Mouse (Mus musculus) intestine, embryonic 14.5 days (tissue): Measurements from ENCODE around the gene Rtn3. TPM values are rescaled to one million over a fixed set of nuclear protein-coding genes. Genes with fewer than 3 reads are reported as not detected.

Experiments
- ATAC-seq: fragments of 200-750 bp; cut with Nextera tagmentation; replicated peaks from 2 replicates; pipeline ENCODE4 v1.8.0; 2017; ENCODE audit warnings: low read depth, moderate number of reproducible peaks, moderate TSS enrichment, moderate library complexity; ENCODE audit not compliant: low FRiP score, low TSS enrichment
- DNase-seq: peaks from one replicate; pipeline ENCODE4 v3.0.0-alpha.2; 2018; ENCODE audit warnings: low spot score
- H3K27ac ChIP-seq: fragments of 300-500 bp; sonication (generic); 2 replicates; pipeline ENCODE4 v1.5.1; 2014; ENCODE audit warnings: low read depth, mild to moderate bottlenecking, control low read depth
- H3K27me3 ChIP-seq: fragments of 300-500 bp; sonication (generic); replicated peaks from 2 replicates; pipeline ENCODE4 v1.6.1; 2014; ENCODE audit warnings: low read length, control low read depth; ENCODE audit not compliant: control insufficient read depth, insufficient read depth
- H3K36me3 ChIP-seq: fragments of 300-500 bp; sonication (generic); 2 replicates; pipeline ENCODE4 v1.6.1; 2014; ENCODE audit warnings: low read length, control low read depth; ENCODE audit not compliant: control insufficient read depth, insufficient read depth
- H3K4me1 ChIP-seq: fragments of 300-500 bp; sonication (generic); replicated peaks from 2 replicates; pipeline ENCODE4 v1.6.1; 2014; ENCODE audit warnings: low read length, control low read depth, mixed read lengths; ENCODE audit not compliant: control insufficient read depth, insufficient read depth
- H3K4me2 ChIP-seq: fragments of 300-500 bp; sonication (generic); 2 replicates; pipeline ENCODE4 v1.6.1; 2014; ENCODE audit warnings: low read length
- H3K4me3 ChIP-seq: fragments of 300-500 bp; sonication (generic); 2 replicates; pipeline ENCODE4 v1.5.1; 2014; ENCODE audit warnings: low read depth, low read length, control low read depth, mixed read lengths
- H3K9ac ChIP-seq: fragments of 300-500 bp; sonication (generic); 2 replicates; pipeline ENCODE4 v1.6.1; 2014; ENCODE audit warnings: mild to moderate bottlenecking, low read length
- H3K9me3 ChIP-seq: fragments of 300-500 bp; sonication (generic); 2 replicates; pipeline ENCODE4 v1.6.1; 2016; ENCODE audit warnings: low read length, control low read depth; ENCODE audit not compliant: control insufficient read depth
- WGBS: fragments of 180-500 bp; shearing (Covaris S2); extraction: QIAGEN DNeasy Blood & Tissue Kit; methylation state at CpG from one replicate; pipeline ENCODE4 v1.1.7; 2014; 5-methylcytosine and 5-hydroxymethylcytosine counted together
- polyA plus RNA-seq: library from polyadenylated mRNA; unstranded; fragments of >200 nt; fragmentation: Nextera tagmentation; extraction: Ambion mirVana; gene quantifications from 2 replicates; pipeline ENCODE4 v1.2.1, GENCODE M21; 2014

The Rtn3 gene
- polyA plus RNA-seq, 1 experiment from 2014 or later = 123 TPM

GRCm38 (mm10) chr19:7481541-7482265 lies 1.4 kb downstream of the Rtn3 start:
- peak overlapping the region; percentile 57 for H3K27ac ChIP-seq
- ATAC-seq = no peak

DNA sequence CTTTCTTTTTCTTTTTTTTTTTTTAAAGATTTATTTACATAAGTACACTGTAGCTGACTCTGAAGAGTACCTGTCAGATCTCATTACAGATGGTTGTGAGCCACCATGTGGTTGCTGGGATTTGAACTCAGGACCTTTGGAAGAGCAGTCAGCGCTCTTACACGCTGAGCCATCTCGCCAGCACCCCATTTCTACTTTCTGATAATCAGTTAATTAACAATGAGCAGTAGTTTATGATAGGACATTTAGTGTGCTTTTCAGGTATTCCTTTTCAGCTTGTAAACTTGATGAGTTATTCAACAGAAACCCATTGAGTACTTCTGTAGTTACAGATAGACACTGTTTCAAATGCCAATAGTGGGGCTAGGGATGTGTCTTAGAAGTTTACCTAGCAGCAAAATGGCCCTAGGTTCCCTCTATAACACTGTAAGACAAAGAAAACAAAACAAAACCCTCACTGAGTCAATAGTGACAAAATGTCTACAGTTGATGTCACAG lies 3.3 kb downstream of the Rtn3 start:
- H3K27me3 ChIP-seq = no peaks in the 10 kb centered on the region
- no peak overlapping the region for H3K9ac ChIP-seq
- WGBS = 96% methylated on average over 3 of the region's 3 CpGs
- H3K4me2 ChIP-seq = no peak overlapping the region
- H3K4me1 ChIP-seq = peaks cover 11% of the 10 kb centered on the region; the same call in 1 of the 2 replicates
- H3K36me3 ChIP-seq = peaks cover 3% of the 10 kb centered on the region; the same call in 1 of the 2 replicates
- no peak overlapping the region for H3K4me3 ChIP-seq
- H3K27ac ChIP-seq = no peak overlapping the region
- DNase-seq = no peak
- H3K9me3 ChIP-seq = no peaks in the 10 kb centered on the region
- ATAC-seq = no peak

More at GRCm38 (mm10) chr19:7481541-7482265, 1.4 kb downstream of the Rtn3 start:
- H3K36me3 ChIP-seq = peaks cover 3% of the 10 kb centered on the region; the same call in 1 of the 2 replicates
- DNase-seq = peak; percentile 67
- no peaks in the 10 kb centered on the region for H3K27me3 ChIP-seq
- H3K4me1 ChIP-seq = peaks cover 11% of the 10 kb centered on the region; the same call in 1 of the 2 replicates
- 6% methylated on average over 12 of the region's 12 CpGs for WGBS
- H3K4me3 ChIP-seq = peak overlapping the region; percentile 95
- no peaks in the 10 kb centered on the region for H3K9me3 ChIP-seq
- peak overlapping the region; percentile 61 for H3K4me2 ChIP-seq
- peak overlapping the region; percentile 87 for H3K9ac ChIP-seq

DNA sequence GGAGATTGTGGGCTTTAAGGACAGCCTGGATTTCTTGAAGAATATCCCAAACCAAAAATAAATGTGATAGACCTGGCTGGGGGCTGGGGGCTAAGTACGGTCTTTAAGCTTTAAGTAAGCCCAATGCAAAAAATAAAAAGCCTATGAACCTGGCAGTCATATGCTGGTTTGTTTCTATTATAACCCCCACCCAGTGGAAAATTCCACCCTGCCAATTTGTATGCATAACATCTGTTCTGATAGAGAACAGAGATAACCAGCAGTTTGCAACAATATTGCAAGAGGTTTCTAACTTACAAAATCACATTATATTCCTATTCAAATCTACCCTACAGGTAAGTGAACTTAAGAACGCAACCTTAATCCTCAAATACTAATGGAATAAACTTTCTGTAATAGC lies 12.4 kb downstream of the Rtn3 start:
- no peak overlapping the region for H3K9ac ChIP-seq
- H3K4me3 ChIP-seq = no peak overlapping the region
- H3K27ac ChIP-seq = no peak overlapping the region
- ATAC-seq (no peak), DNase-seq (no peak)
- 81% methylated on average over 2 of the region's 2 CpGs for WGBS
- no peak overlapping the region for H3K4me2 ChIP-seq
- no peaks in the 10 kb centered on the region for H3K9me3 ChIP-seq
- H3K27me3 ChIP-seq = no peaks in the 10 kb centered on the region
- 0 out of 2 replicates have a peak, but pooled peaks cover 5% of the 10 kb centered on the region for H3K4me1 ChIP-seq
- H3K36me3 ChIP-seq = peaks cover 7% of the 10 kb centered on the region

- DNase-seq (no peak), ATAC-seq (no peak)
- Histone ChIP-seq H3K9ac (no peak overlapping the region), H3K4me2 (no peak overlapping the region), H3K4me1 (0 out of 2 replicates have a peak, but pooled peaks cover 5% of the 10 kb centered on the region), H3K36me3 (peaks cover 5% of the 10 kb centered on the region; the same call in 1 of the 2 replicates), H3K27me3 (no peaks in the 10 kb centered on the region), H3K4me3 (no peak overlapping the region), H3K27ac (no peak overlapping the region), H3K9me3 (no peaks in the 10 kb centered on the region)
Observed at GRCm38 (mm10) chr19:7467915-7468314, 15.2 kb downstream of the Rtn3 start.

DNA sequence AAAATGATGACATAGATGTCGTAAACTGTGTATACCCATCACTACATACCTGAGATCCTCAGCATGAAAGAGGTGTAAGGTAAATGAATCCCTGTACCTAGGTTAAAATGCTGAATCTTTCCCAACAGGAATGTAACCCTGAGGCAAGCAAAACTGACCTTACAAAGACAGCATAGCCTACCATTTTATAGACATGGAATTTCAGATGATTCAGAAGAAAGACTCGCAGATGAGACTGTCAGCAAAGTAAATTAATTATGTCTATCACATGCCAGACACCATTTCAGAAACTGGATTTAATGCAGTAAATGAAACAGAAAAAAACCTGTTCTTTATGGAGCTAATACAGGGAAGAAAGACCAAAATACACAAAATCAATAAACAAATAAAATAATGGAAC lies 23.7 kb downstream of the Rtn3 start:
- Histone ChIP-seq H3K9ac (no peak overlapping the region), H3K9me3 (no peaks in the 10 kb centered on the region), H3K27me3 (no peaks in the 10 kb centered on the region), H3K4me2 (no peak overlapping the region), H3K27ac (no peak overlapping the region), H3K36me3 (peaks cover 8% of the 10 kb centered on the region; the same call in 1 of the 2 replicates), H3K4me3 (no peak overlapping the region), H3K4me1 (no peaks in the 10 kb centered on the region)
- 84% methylated on average over 2 of the region's 2 CpGs for WGBS
- DNase-seq = no peak
- ATAC-seq = no peak

- DNase-seq = no peak
Observed at GRCm38 (mm10) chr19:7458901-7459300, 24.2 kb downstream of the Rtn3 start.

GRCm38 (mm10) chr19:7456803-7457202 lies 26.3 kb downstream of the Rtn3 start:
- peaks cover 8% of the 10 kb centered on the region; the same call in 1 of the 2 replicates for H3K36me3 ChIP-seq
- DNase-seq = no peak
- no peak overlapping the region for H3K9ac ChIP-seq
- H3K9me3 ChIP-seq = no peaks in the 10 kb centered on the region
- no peak for ATAC-seq
- no peak overlapping the region for H3K4me3 ChIP-seq
- H3K4me1 ChIP-seq = no peaks in the 10 kb centered on the region
- no peaks in the 10 kb centered on the region for H3K27me3 ChIP-seq
- H3K4me2 ChIP-seq = no peak overlapping the region
- 61% methylated on average over 2 of the region's 2 CpGs for WGBS
- no peak overlapping the region for H3K27ac ChIP-seq

More at GRCm38 (mm10) chr19:7458901-7459300, 24.2 kb downstream of the Rtn3 start:
- no peak overlapping the region for H3K4me2 ChIP-seq
- no peak overlapping the region for H3K9ac ChIP-seq
- H3K9me3 ChIP-seq = no peaks in the 10 kb centered on the region
- H3K4me1 ChIP-seq = no peaks in the 10 kb centered on the region
- peaks cover 8% of the 10 kb centered on the region; the same call in 1 of the 2 replicates for H3K36me3 ChIP-seq
- no peak overlapping the region for H3K27ac ChIP-seq
- no peak for ATAC-seq
- no peaks in the 10 kb centered on the region for H3K27me3 ChIP-seq
- no peak overlapping the region for H3K4me3 ChIP-seq

DNA sequence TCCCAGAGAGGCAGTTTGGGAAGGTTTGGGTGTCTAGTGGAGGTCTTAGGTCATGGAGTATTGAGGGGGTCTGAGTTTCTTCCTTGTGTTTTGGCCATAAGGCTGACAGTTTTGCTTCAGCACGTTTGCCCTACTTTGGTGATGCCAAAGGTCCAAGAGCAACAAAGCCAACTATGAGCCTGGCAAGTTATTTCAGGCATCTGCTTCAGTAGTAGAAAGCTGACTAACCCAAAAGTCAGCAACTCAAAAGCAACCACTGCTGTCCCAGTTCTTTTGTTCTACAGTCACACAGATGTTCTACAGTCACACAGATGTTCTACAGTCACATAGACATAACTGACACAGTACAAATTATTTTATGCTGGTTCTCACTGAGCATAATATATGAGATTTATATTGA lies 37.5 kb downstream of the Rtn3 start:
- Histone ChIP-seq H3K4me1 (no peaks in the 10 kb centered on the region; the same call in 1 of the 2 replicates), H3K4me2 (no peak overlapping the region), H3K9me3 (no peaks in the 10 kb centered on the region), H3K27me3 (no peaks in the 10 kb centered on the region), H3K27ac (no peak overlapping the region), H3K9ac (no peak overlapping the region), H3K36me3 (no peaks in the 10 kb centered on the region), H3K4me3 (no peak overlapping the region)
- 64% methylated on average over 1 of the region's 1 CpGs for WGBS
- DNase-seq = no peak
- ATAC-seq = no peak

GRCm38 (mm10) chr19:7445105-7445504 lies 38.0 kb downstream of the Rtn3 start:
- H3K4me1 ChIP-seq = no peaks in the 10 kb centered on the region; the same call in 1 of the 2 replicates
- H3K27ac ChIP-seq = no peak overlapping the region
- H3K9ac ChIP-seq = no peak overlapping the region
- no peak overlapping the region for H3K4me3 ChIP-seq
- H3K27me3 ChIP-seq = no peaks in the 10 kb centered on the region
- H3K9me3 ChIP-seq = no peaks in the 10 kb centered on the region
- no peak for ATAC-seq
- no peak overlapping the region for H3K4me2 ChIP-seq
- DNase-seq = no peak
- 77% methylated on average over 2 of the region's 2 CpGs for WGBS
- no peaks in the 10 kb centered on the region for H3K36me3 ChIP-seq
